Mouse (Mus musculus) CH12.LX (cell line): ENCODE data around the gene Ubfd1. TPM values are rescaled to one million over a fixed set of nuclear protein-coding genes. Genes with fewer than 3 reads are reported as not detected.
"Not testable (repeated sequence)": the region's sequence is repeated elsewhere in the genome, so short reads cannot be mapped to it uniquely, and the experiment has no call there.

Experiments
- DNase-seq: peaks from one replicate; pipeline ENCODE4 v3.0.0-alpha.2; 2013; ENCODE audit errors: extremely low read depth
- H3K27ac ChIP-seq: 2 replicates; pipeline ENCODE4 v1.5.1; 2012; ENCODE audit warnings: low read depth, mild to moderate bottlenecking, control low read depth, moderate library complexity; ENCODE audit not compliant: insufficient read depth
- H3K27me3 ChIP-seq: replicated peaks from 2 replicates; pipeline ENCODE3; 2012; ENCODE audit warnings: inconsistent platforms
- H3K36me3 ChIP-seq, 2 experiments: replicated peaks in 1 of 2; 2 replicates each; pipeline versions ENCODE3 to v1.6.1; 2012; ENCODE audit warnings: inconsistent platforms in 1 of 2, low read length in 1 of 2, mild to moderate bottlenecking in 1 of 2, mixed read lengths in 1 of 2, moderate library complexity in 1 of 2; ENCODE audit not compliant: control insufficient read depth in 1 of 2, insufficient read depth in 1 of 2
- H3K4me1 ChIP-seq, 2 experiments: 2 replicates each; pipeline ENCODE4 v1.6.1; 2012; ENCODE audit warnings: inconsistent platforms in 1 of 2, moderate library complexity in 1 of 2; ENCODE audit not compliant: insufficient read depth in 2 of 2, control insufficient read depth in 1 of 2
- H3K4me2 ChIP-seq: 2 replicates; pipeline ENCODE4 v1.6.1; 2012; ENCODE audit warnings: low read depth, mild to moderate bottlenecking, control low read depth; ENCODE audit not compliant: poor library complexity, insufficient read depth, severe bottlenecking
- H3K4me3 ChIP-seq, 3 experiments: fragments of 150-350 bp in 1 of 3; sonication (generic) in 1 of 3; replicated peaks in 1 of 3; 2 replicates each; pipeline versions ENCODE3 to v1.5.1; 2011 to 2012; ENCODE audit warnings: low read depth in 2 of 3, low read length in 2 of 3, mild to moderate bottlenecking in 2 of 3, moderate library complexity in 2 of 3, control low read depth in 1 of 3, improper control_type of control experiment in 1 of 3, inconsistent platforms in 1 of 3, mixed read lengths in 1 of 3; ENCODE audit not compliant: poor library complexity in 1 of 3
- H3K79me2 ChIP-seq: replicated peaks from 2 replicates; pipeline ENCODE4 v1.6.1; 2012; ENCODE audit warnings: mild to moderate bottlenecking, moderate library complexity; ENCODE audit not compliant: control insufficient read depth, poor library complexity, insufficient read depth, severe bottlenecking; ENCODE audit errors: extremely low read depth
- H3K9ac ChIP-seq: 2 replicates; pipeline ENCODE4 v1.6.1; 2012; ENCODE audit warnings: low read depth, mild to moderate bottlenecking, control low read depth, moderate library complexity; ENCODE audit not compliant: insufficient read depth
- H3K9me3 ChIP-seq: replicated peaks from 2 replicates; pipeline ENCODE3; 2012; ENCODE audit warnings: low read length, inconsistent platforms, mixed read lengths
- BHLHE40 ChIP-seq: IDR thresholded peaks from 2 replicates; pipeline ENCODE4 v1.6.1; 2011; ENCODE audit warnings: mild to moderate bottlenecking, low read depth, low read length, improper control_type of control experiment
- CHD2 ChIP-seq: IDR thresholded peaks from 2 replicates; pipeline ENCODE4 v1.6.1; 2011; ENCODE audit warnings: low read length, improper control_type of control experiment
- CTCF ChIP-seq, 2 experiments: IDR thresholded peaks in 1 of 2; conservative IDR thresholded peaks in 1 of 2; 2 replicates each; pipeline ENCODE4 v1.5.1; 2011 to 2012; ENCODE audit warnings: low read depth in 2 of 2, low read length in 2 of 2, improper control_type of control experiment in 1 of 2, inconsistent platforms in 1 of 2, mild to moderate bottlenecking in 1 of 2, moderate library complexity in 1 of 2
- HCFC1 ChIP-seq: IDR thresholded peaks from 2 replicates; pipeline ENCODE4 v1.6.1; 2012; ENCODE audit warnings: low read depth, mild to moderate bottlenecking, inconsistent platforms, low read length, improper control_type of control experiment
- IRF4 ChIP-seq: IDR thresholded peaks from 2 replicates; pipeline ENCODE4 v1.6.1; 2014; ENCODE audit warnings: low read depth, mild to moderate bottlenecking, inconsistent platforms, low read length, improper control_type of control experiment
- JUND ChIP-seq: conservative IDR thresholded peaks from 2 replicates; pipeline ENCODE4 v1.6.1; 2011; ENCODE audit warnings: low read depth, low read length, improper control_type of control experiment
- MAX ChIP-seq: IDR thresholded peaks from 2 replicates; pipeline ENCODE4 v1.6.1; 2011; ENCODE audit warnings: low read length, improper control_type of control experiment
- MAZ ChIP-seq: IDR thresholded peaks from 2 replicates; pipeline ENCODE4 v1.6.1; 2012; ENCODE audit warnings: low read depth, mild to moderate bottlenecking, inconsistent platforms, low read length, improper control_type of control experiment, moderate library complexity
- MYC ChIP-seq: IDR thresholded peaks from 2 replicates; pipeline ENCODE4 v1.6.1; 2011; ENCODE audit warnings: low read depth, mild to moderate bottlenecking, improper control_type of control experiment, low read length
- POLR2AphosphoS2 ChIP-seq: IDR thresholded peaks from 2 replicates; pipeline ENCODE4 v1.6.1; 2011; ENCODE audit warnings: low read depth, low read length, improper control_type of control experiment
- RAD21 ChIP-seq: IDR thresholded peaks from 2 replicates; pipeline ENCODE4 v1.6.1; 2011; ENCODE audit warnings: low read depth, mild to moderate bottlenecking, low read length, improper control_type of control experiment, moderate library complexity
- SIN3A ChIP-seq: IDR thresholded peaks from 2 replicates; pipeline ENCODE4 v1.6.1; 2012; ENCODE audit warnings: low read length, improper control_type of control experiment, inconsistent platforms
- SMC3 ChIP-seq: IDR thresholded peaks from 2 replicates; pipeline ENCODE4 v1.6.1; 2011; ENCODE audit warnings: low read depth, low read length, improper control_type of control experiment
- TBP ChIP-seq: conservative IDR thresholded peaks from 2 replicates; pipeline ENCODE4 v1.6.1; 2011; ENCODE audit warnings: low read depth, low read length, improper control_type of control experiment
- TCF12 ChIP-seq: IDR thresholded peaks from 2 replicates; pipeline ENCODE4 v1.6.1; 2014; ENCODE audit warnings: low read depth, mild to moderate bottlenecking, inconsistent platforms, low read length, improper control_type of control experiment
- ZNF384 ChIP-seq: IDR thresholded peaks from 2 replicates; pipeline ENCODE4 v1.6.1; 2012; ENCODE audit warnings: low read depth, low read length, improper control_type of control experiment, inconsistent platforms
- dilution Hi-C: fragments of 300-500 bp; cut with MboI; formaldehyde crosslinking; loops from 2 replicates; pipeline ENCODE4 v1.14.3; 2020; ENCODE audit warnings: low sequenced_read_pairs; ENCODE audit not compliant: extremely low pct_unique_long_range_greater_than_20kb, extremely low pct_ligation_motif_present
- in situ Hi-C: fragments of 300-500 bp; cut with MboI; formaldehyde crosslinking; loops from 3 replicates; pipeline ENCODE4 v1.14.3; 2019; ENCODE audit warnings: low sequenced_read_pairs, low pct_ligation_motif_present, low pct_unique_long_range_greater_than_20kb, mixed read lengths
- polyA plus RNA-seq: library from polyadenylated mRNA; unstranded; fragments of >175 nt; gene quantifications from 2 replicates; pipeline ENCODE4 v1.2.1, GENCODE M21; 2012; ENCODE audit warnings: low read depth; ENCODE audit not compliant: insufficient read length
- total RNA-seq, 2 experiments: library from RNA; depleted of rRNA; stranded (reverse); fragments of 300-350 nt in 1 of 2; fragments of >200 nt in 1 of 2; gene quantifications; 2 replicates each; pipeline ENCODE4 v1.2.3; 2012 to 2014

Gene Ubfd1
- total and polyA plus RNA-seq, 3 experiments, result 26.9 to 51.8 (median 36.5) TPM

- in situ Hi-C loops, result loop anchor here (5.0 kb wide), 1 partner anchor 53 kb away; no protein-coding TSS in a partner anchor
- dilution Hi-C loops, result no loop called here
- TF ChIP-seq CTCF (conservative IDR thresholded peaks at IDR 0.05 in 1 of 2, IDR thresholded peaks at IDR 0.05 in 1 of 2; ENCODE audit: low read depth in 2 of 2, low read length in 2 of 2), result peak; percentile 88 to 98
- TF ChIP-seq MYC, result peak; percentile 72; the same call in 1 of the 2 replicates
- TF ChIP-seq SIN3A, result peak; percentile 61
- peak; percentile 46; the same call in 1 of the 2 replicates for TF ChIP-seq JUND
- peak; percentile 47; the same call in 1 of the 2 replicates for TF ChIP-seq SMC3
- 0 out of 2 replicates have a peak, but pooled peaks have one; percentile 32 for TF ChIP-seq HCFC1
- TF ChIP-seq TCF12, result 0 out of 2 replicates have a peak, but pooled peaks have one; percentile 38
- TF ChIP-seq MAZ, result no peak
- TF ChIP-seq RAD21, result peak; percentile 75
- 0 out of 2 replicates have a peak, but pooled peaks have one; percentile 18 for TF ChIP-seq IRF4
- TF ChIP-seq MAX, result no peak
- TF ChIP-seq ZNF384, result no peak
- no peak for TF ChIP-seq POLR2AphosphoS2
- no peak overlapping the region for H3K9ac ChIP-seq
- no peaks in the 10 kb centered on the region for H3K27me3 ChIP-seq
- H3K9me3 ChIP-seq, result no peaks in the 10 kb centered on the region
- peak; percentile 74 for DNase-seq
- peaks cover 55% of the 10 kb centered on the region for H3K79me2 ChIP-seq
- peaks cover 42 to 52% of the 10 kb centered on the region in 2 experiments for H3K36me3 ChIP-seq
- no peak overlapping the region for H3K4me3 ChIP-seq
- no peak overlapping the region for H3K27ac ChIP-seq
- peaks cover 2 to 20% of the 10 kb centered on the region in 2 experiments; a peak in 3 of 4 replicates for H3K4me1 ChIP-seq
- H3K4me2 ChIP-seq, result peak overlapping the region; percentile 63; the same call in 1 of the 2 replicates
These were observed 32.2 kb downstream of the Ubfd1 start for GRCm38 (mm10) chr7:122099222-122099621.

- dilution Hi-C loops, H3K27me3 ChIP-seq, H3K9me3 ChIP-seq, DNase-seq, in situ Hi-C loops: not testable (repeated sequence)
- peak; percentile 23 for TF ChIP-seq CHD2
- 0 out of 2 replicates have a peak, but pooled peaks have one; percentile 9 for TF ChIP-seq TBP
- TF ChIP-seq ZNF384, result peak; percentile 60; the same call in 1 of the 2 replicates
- TF ChIP-seq BHLHE40, result 0 out of 2 replicates have a peak, but pooled peaks have one; percentile 5
- Histone ChIP-seq H3K4me3 (peak overlapping the region; percentile 74 to 84 (median 77)), H3K4me1 (peaks cover 2 to 17% of the 10 kb centered on the region in 2 experiments; a peak in 3 of 4 replicates), H3K79me2 (peaks cover 46% of the 10 kb centered on the region), H3K4me2 (peak overlapping the region; percentile 97), H3K9ac (peak overlapping the region; percentile 67), H3K27ac (peak overlapping the region; percentile 33; the same call in 1 of the 2 replicates), H3K36me3 (peaks cover 24 to 35% of the 10 kb centered on the region in 2 experiments)
These were observed 34.2 kb downstream of the Ubfd1 start for GRCm38 (mm10) chr7:122101014-122101746.
